Mouse (Mus musculus): ENCODE measurements around the gene Elmo3. TPM values are rescaled to one million over a fixed set of nuclear protein-coding genes. Genes with fewer than 3 reads are reported as not detected.

Elmo3 gene
- polyA plus RNA-seq, 1 experiment from 2014 or later: 14.8 TPM

DNA sequence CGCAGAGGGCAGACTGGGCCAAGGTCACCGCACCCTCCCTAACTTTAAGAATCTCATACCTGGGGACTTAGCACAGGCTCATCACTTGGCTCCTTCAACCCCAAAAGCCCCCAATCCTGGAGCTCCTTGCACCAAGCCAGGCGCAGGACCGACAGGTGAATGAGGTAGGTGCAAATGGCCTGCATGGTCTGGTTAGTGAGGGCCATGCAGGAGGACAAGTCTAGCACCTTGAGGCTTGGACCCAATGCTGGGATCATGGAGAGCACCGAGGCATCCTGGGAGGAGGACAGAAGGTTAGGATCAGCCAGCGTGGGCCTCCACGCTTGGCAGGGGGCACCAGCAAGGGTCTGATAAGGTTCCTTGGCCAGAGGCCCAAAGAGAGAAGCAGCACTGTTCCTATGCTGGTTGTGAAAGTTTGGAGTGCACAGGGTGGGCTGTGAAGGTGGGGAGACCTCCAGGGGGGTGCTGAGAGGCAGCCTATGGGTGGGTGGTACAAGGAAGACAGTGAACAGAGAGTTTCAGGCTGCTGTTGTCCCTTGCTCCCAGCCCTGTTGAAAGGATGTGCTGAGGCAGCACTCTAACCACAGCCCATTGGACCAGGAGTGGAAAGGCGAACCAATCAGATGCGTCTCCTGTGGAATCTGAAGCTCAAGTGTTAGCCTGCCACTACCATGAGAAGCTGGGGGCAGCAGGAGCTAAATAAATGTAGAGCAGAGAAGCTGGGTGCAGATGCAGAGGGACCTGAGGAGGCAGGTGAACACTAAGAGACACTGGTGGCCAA lies 8.4 kb downstream of the Elmo3 start:
- H3K27ac ChIP-seq (ENCODE audit: low read length): no peak overlapping the region
- H3K36me3 ChIP-seq (ENCODE audit: control insufficient read depth, insufficient read depth, low read length): peaks cover 24% of the 10 kb centered on the region; the same call in 1 of the 2 replicates
- H3K9ac ChIP-seq (ENCODE audit: low read length): no peak overlapping the region
- no peaks in the 10 kb centered on the region for H3K27me3 ChIP-seq (ENCODE audit: control insufficient read depth, insufficient read depth, low read depth, low read length)
- H3K4me1 ChIP-seq (replicated peaks; ENCODE audit: control insufficient read depth, insufficient read depth, low read length): peaks cover 11% of the 10 kb centered on the region; the same call in 1 of the 2 replicates
- no peak overlapping the region for H3K4me3 ChIP-seq (ENCODE audit: low read length)
- H3K9me3 ChIP-seq (ENCODE audit: control insufficient read depth, low read length): no peaks in the 10 kb centered on the region
- WGBS: 64% methylated on average over 9 of the region's 9 CpGs
- H3K4me2 ChIP-seq (ENCODE audit: low read depth, low read length): no peak overlapping the region
- ATAC-seq (ENCODE audit: low read depth): no peak

DNA sequence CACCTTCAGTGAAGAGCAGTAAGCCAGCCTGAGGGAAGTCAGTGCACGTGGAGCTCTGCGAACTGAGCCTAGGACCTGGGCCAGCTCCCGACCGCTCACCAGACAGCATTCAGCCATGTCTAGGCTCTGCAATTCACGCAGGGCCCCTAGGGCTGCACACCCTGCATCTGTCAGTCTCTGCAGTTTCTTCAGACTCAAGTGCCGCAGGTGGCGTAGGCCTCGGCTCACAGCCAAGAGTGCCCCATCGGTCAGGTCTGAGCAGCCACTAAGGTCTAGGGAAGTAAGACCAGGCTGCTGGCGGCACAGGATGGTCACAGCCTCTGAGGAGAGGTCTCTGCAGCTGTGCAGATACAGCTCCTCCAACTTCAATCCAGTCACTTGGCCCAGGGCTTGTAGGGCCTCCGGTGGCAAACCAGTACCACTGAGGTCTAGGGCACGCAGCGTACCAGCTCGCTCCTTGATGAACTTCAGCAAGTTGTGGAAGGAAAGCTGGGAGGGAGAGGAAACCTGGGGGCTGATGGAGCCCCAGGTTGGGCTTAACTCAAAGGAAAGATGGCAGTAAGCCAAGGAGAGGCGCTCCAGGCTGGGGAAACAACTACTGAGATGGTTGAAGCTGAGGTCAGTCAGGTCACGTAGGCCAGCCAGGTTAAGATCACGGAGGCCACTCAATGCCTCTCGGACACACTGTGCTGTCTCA lies 9.8 kb downstream of the Elmo3 start:
- no peak overlapping the region for H3K9ac ChIP-seq (ENCODE audit: low read length)
- no peaks in the 10 kb centered on the region for H3K9me3 ChIP-seq (ENCODE audit: control insufficient read depth, low read length)
- no peak overlapping the region for H3K27ac ChIP-seq (ENCODE audit: low read length)
- H3K4me1 ChIP-seq (replicated peaks; ENCODE audit: control insufficient read depth, insufficient read depth, low read length): peaks cover 16% of the 10 kb centered on the region
- WGBS: 82% methylated on average over 18 of the region's 18 CpGs
- H3K4me3 ChIP-seq (ENCODE audit: low read length): no peak overlapping the region
- peaks cover 22% of the 10 kb centered on the region; the same call in 1 of the 2 replicates for H3K36me3 ChIP-seq (ENCODE audit: control insufficient read depth, insufficient read depth, low read length)
- H3K27me3 ChIP-seq (ENCODE audit: control insufficient read depth, insufficient read depth, low read depth, low read length): no peaks in the 10 kb centered on the region
- no peak overlapping the region for H3K4me2 ChIP-seq (ENCODE audit: low read depth, low read length)
- ATAC-seq (ENCODE audit: low read depth): no peak

DNA sequence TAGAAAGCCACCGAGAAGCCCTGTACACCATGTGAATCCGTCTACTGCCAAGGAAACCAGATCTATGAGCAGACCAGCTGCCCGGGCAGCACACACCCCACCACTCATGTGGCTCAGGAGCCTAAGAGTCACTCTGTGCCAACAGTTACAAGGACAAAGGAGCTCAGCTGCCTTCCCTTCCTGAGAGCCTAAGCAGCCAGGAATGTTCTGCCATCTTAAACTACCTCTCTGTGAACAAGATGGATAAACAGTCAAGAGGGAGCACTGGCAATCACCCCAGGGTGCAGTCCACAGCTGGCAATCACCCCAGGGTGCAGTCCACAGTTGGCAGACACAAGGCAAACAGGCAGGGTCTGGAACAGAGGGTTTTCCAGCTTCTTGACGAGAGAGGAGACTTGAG lies 12.5 kb downstream of the Elmo3 start:
- H3K27ac ChIP-seq (ENCODE audit: low read length): peak overlapping the region; percentile 84
- H3K36me3 ChIP-seq (ENCODE audit: control insufficient read depth, insufficient read depth, low read length): peaks cover 5% of the 10 kb centered on the region; the same call in 1 of the 2 replicates
- no peak overlapping the region for H3K4me3 ChIP-seq (ENCODE audit: low read length)
- no peaks in the 10 kb centered on the region for H3K9me3 ChIP-seq (ENCODE audit: control insufficient read depth, low read length)
- peak; percentile 74 for ATAC-seq (ENCODE audit: low read depth)
- WGBS: 62% methylated on average over 4 of the region's 4 CpGs
- H3K4me2 ChIP-seq (ENCODE audit: low read depth, low read length): no peak overlapping the region
- no peak overlapping the region for H3K9ac ChIP-seq (ENCODE audit: low read length)
- no peaks in the 10 kb centered on the region for H3K27me3 ChIP-seq (ENCODE audit: control insufficient read depth, insufficient read depth, low read depth, low read length)
- peaks cover 16% of the 10 kb centered on the region for H3K4me1 ChIP-seq (replicated peaks; ENCODE audit: control insufficient read depth, insufficient read depth, low read length)

DNA sequence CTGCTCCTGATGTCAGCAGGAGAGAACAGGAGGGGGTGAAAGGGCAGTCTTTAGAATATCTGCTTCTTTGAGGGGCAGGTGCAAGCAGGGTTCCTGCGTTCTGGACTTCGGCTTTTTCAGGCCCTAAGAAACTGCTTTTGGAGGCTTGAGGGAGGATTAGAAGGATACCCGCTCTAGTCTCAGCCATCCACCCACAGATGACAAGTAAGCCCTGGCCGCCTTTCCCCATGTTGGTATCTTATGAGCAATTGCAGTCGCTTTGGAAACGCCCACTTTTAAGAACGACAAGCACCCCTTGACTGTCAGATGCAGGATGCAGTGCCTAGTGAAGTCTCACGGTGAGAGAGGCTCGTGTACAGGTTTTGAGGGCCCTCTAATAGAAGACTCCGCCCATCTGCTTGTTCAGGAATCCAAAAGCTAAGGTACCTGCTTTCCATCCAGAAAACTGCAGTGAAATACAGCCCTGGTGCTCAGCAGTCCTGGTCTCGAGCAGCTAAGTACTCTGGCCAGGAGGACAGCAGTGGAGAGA lies 13.3 kb downstream of the Elmo3 start:
- H3K4me2 ChIP-seq (ENCODE audit: low read depth, low read length): no peak overlapping the region
- H3K27me3 ChIP-seq (ENCODE audit: control insufficient read depth, insufficient read depth, low read depth, low read length): no peaks in the 10 kb centered on the region
- peak; percentile 55 for ATAC-seq (ENCODE audit: low read depth)
- WGBS: 67% methylated on average over 11 of the region's 11 CpGs
- no peak overlapping the region for H3K9ac ChIP-seq (ENCODE audit: low read length)
- H3K36me3 ChIP-seq (ENCODE audit: control insufficient read depth, insufficient read depth, low read length): peaks cover 5% of the 10 kb centered on the region; the same call in 1 of the 2 replicates
- H3K27ac ChIP-seq (ENCODE audit: low read length): peak overlapping the region; percentile 84
- H3K9me3 ChIP-seq (ENCODE audit: control insufficient read depth, low read length): no peaks in the 10 kb centered on the region
- no peak overlapping the region for H3K4me3 ChIP-seq (ENCODE audit: low read length)
- peaks cover 16% of the 10 kb centered on the region for H3K4me1 ChIP-seq (replicated peaks; ENCODE audit: control insufficient read depth, insufficient read depth, low read length)

DNA sequence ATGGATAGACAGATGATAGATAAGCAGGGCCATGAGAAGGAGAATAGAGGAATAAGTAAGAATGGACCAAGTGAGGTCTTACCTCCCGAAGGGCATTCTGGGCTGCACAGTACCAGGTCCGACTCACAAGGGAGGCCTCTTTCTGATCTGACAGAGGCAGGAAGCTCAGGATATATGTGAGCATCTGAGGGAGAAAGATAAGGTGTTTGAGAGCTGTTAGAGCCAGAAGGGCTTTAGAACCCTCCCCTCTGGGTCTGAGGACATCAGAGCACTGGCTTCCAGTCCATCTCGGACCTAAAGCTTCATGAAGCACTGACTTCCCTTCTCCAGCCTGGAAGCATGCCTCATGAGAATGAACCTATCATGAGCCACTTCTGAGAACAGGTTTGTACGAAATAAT lies 17.8 kb downstream of the Elmo3 start:
- peaks cover 3% of the 10 kb centered on the region for H3K36me3 ChIP-seq (ENCODE audit: control insufficient read depth, insufficient read depth, low read length)
- H3K4me1 ChIP-seq (replicated peaks; ENCODE audit: control insufficient read depth, insufficient read depth, low read length): peaks cover 27% of the 10 kb centered on the region
- no peaks in the 10 kb centered on the region for H3K9me3 ChIP-seq (ENCODE audit: control insufficient read depth, low read length)
- H3K4me3 ChIP-seq (ENCODE audit: low read length): no peak overlapping the region
- H3K4me2 ChIP-seq (ENCODE audit: low read depth, low read length): no peak overlapping the region
- no peak overlapping the region for H3K27ac ChIP-seq (ENCODE audit: low read length)
- no peaks in the 10 kb centered on the region for H3K27me3 ChIP-seq (ENCODE audit: control insufficient read depth, insufficient read depth, low read depth, low read length)
- no peak overlapping the region for H3K9ac ChIP-seq (ENCODE audit: low read length)
- ATAC-seq (ENCODE audit: low read depth): no peak
- WGBS: 75% methylated on average over 4 of the region's 4 CpGs

DNA sequence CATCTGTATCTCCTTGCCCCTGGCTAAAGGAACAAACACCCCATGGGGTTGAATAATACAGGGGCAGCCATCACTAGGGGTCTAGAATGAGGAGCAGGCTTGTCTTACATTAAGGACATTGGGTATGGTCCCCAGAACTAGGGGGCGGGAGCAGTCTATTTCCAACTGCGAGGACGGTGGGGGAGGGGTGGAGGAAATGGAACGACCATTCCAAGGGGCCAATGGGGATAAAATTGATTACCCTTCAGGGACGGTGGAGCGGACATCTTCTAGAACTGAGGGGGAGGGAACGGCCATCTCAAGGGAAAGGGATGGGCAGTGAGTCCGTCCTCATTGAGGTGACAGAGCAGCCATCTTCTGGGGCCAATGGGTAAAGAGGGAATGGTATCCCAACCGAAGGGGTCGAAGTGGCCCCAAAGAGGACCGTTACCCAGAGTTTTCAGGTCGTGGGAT lies 20.3 kb downstream of the Elmo3 start:
- WGBS: 0% methylated on average over 12 of the region's 12 CpGs
- Histone ChIP-seq H3K9ac (ENCODE audit: low read length) (peak overlapping the region; percentile 78), H3K4me3 (ENCODE audit: low read length) (peak overlapping the region; percentile 67), H3K4me1 (replicated peaks; ENCODE audit: control insufficient read depth, insufficient read depth, low read length) (peaks cover 18% of the 10 kb centered on the region), H3K36me3 (ENCODE audit: control insufficient read depth, insufficient read depth, low read length) (peaks cover 27% of the 10 kb centered on the region), H3K27ac (ENCODE audit: low read length) (peak overlapping the region; percentile 91), H3K9me3 (ENCODE audit: control insufficient read depth, low read length) (no peaks in the 10 kb centered on the region), H3K4me2 (ENCODE audit: low read depth, low read length) (peak overlapping the region; percentile 83), H3K27me3 (ENCODE audit: control insufficient read depth, insufficient read depth, low read depth, low read length) (no peaks in the 10 kb centered on the region)
- peak; percentile 35 for ATAC-seq (ENCODE audit: low read depth)

DNA sequence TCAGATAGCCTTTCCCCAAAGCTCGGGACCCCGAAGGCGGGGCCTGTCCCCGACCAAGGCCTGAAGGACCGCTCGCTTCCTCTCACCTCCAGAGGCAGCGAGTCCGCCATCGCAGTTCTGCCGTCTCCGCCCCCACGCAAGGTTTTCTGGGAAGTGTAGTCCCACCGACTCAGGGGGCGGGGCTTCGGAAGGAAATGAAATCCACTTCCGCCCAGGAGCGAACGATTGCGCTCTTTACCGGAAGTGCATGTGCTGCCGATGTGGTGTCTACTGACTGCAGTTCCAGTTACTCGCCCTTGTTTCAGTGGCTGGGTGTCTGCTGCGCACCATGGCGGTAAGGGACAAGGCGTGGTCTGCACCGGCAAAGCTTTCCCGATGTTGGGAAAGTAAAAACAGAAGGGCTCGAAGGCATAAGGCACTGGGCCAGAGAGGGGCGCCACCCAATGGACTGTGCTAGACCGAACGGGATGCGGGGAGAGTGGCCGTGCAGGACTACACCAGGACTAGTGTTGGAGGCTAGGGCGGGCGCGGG lies 20.8 kb downstream of the Elmo3 start, which contains the start of the genes Lrrc29 and Tmem208:
Gene Lrrc29 (minus strand): TSS at position 138 of the 532 bp plus-strand sequence.
Gene Tmem208 (plus strand): TSS at position 214 of the 532 bp plus-strand sequence.
- Histone ChIP-seq H3K4me3 (ENCODE audit: low read length) (peak within 1 kb of the TSS; percentile 67), H3K4me2 (ENCODE audit: low read depth, low read length) (peak within 1 kb of the TSS; percentile 86), H3K27me3 (ENCODE audit: control insufficient read depth, insufficient read depth, low read depth, low read length) (no peaks in the 10 kb centered on the region), H3K36me3 (ENCODE audit: control insufficient read depth, insufficient read depth, low read length) (peaks cover 33% of the 10 kb centered on the region), H3K27ac (ENCODE audit: low read length) (peak within 1 kb of the TSS; percentile 91), H3K9ac (ENCODE audit: low read length) (peak within 1 kb of the TSS; percentile 78), H3K9me3 (ENCODE audit: control insufficient read depth, low read length) (no peaks in the 10 kb centered on the region), H3K4me1 (replicated peaks; ENCODE audit: control insufficient read depth, insufficient read depth, low read length) (peaks cover 18% of the 10 kb centered on the region)
- under 1% methylated on average over 36 of the region's 36 CpGs for WGBS
- peak; percentile 93 for ATAC-seq (ENCODE audit: low read depth)

DNA sequence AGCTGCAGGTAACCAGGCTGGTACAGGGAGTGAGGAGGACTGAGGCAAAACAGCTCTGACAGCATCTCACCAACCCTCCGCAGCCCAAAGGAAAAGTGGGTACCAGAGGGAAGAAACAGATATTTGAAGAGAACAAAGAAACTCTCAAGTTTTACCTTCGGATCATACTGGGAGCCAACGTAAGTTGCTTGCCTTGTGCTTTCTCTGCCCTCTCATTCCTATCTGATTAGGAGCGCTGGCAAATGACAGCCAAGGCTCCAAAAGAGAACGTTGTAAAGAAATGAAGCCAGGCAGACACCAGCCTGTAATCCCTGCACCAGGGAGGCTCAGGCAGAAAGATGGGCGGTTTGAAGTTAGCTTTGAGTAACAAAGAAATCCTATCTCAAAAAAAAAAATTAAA lies 21.6 kb downstream of the Elmo3 start:
- Histone ChIP-seq H3K4me3 (ENCODE audit: low read length) (peak overlapping the region; percentile 67), H3K9me3 (ENCODE audit: control insufficient read depth, low read length) (no peaks in the 10 kb centered on the region), H3K36me3 (ENCODE audit: control insufficient read depth, insufficient read depth, low read length) (peaks cover 40% of the 10 kb centered on the region), H3K27me3 (ENCODE audit: control insufficient read depth, insufficient read depth, low read depth, low read length) (no peaks in the 10 kb centered on the region), H3K27ac (ENCODE audit: low read length) (peak overlapping the region; percentile 91), H3K4me1 (replicated peaks; ENCODE audit: control insufficient read depth, insufficient read depth, low read length) (peaks cover 18% of the 10 kb centered on the region), H3K9ac (ENCODE audit: low read length) (peak overlapping the region; percentile 78), H3K4me2 (ENCODE audit: low read depth, low read length) (peak overlapping the region; percentile 86)
- 35% methylated on average over 6 of the region's 6 CpGs for WGBS
- no peak for ATAC-seq (ENCODE audit: low read depth)

DNA sequence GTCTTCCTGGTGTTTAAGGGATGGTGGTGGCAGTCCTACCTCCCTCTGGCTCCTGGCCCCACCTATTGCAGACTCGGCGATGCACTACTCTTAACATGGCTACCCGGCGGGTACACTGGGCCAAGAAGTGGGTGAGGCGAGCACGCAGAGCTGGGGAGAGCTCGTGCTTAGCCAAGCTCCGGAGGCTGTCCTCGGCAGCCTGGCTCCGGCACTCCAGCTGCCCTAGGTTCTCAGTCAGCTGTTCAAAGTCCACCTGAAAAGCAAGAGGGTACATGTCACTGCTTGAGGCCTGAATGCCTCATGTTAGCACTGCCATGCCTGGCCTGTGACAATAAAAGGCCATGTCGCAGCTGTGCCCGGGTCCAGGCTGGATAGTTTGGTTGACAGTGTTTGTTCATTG lies 24.9 kb downstream of the Elmo3 start:
- 88% methylated on average over 12 of the region's 12 CpGs for WGBS
- H3K36me3 ChIP-seq (ENCODE audit: control insufficient read depth, insufficient read depth, low read length): peaks cover 67% of the 10 kb centered on the region
- peaks cover 12% of the 10 kb centered on the region for H3K4me1 ChIP-seq (replicated peaks; ENCODE audit: control insufficient read depth, insufficient read depth, low read length)
- H3K9me3 ChIP-seq (ENCODE audit: control insufficient read depth, low read length): no peaks in the 10 kb centered on the region
- H3K9ac ChIP-seq (ENCODE audit: low read length): no peak overlapping the region
- no peaks in the 10 kb centered on the region for H3K27me3 ChIP-seq (ENCODE audit: control insufficient read depth, insufficient read depth, low read depth, low read length)
- H3K27ac ChIP-seq (ENCODE audit: low read length): no peak overlapping the region
- H3K4me2 ChIP-seq (ENCODE audit: low read depth, low read length): no peak overlapping the region
- H3K4me3 ChIP-seq (ENCODE audit: low read length): no peak overlapping the region
- no peak for ATAC-seq (ENCODE audit: low read depth)
